Comparison of ENCODE assay signal across 10 mouse cellular contexts in the genomic region with DNA sequence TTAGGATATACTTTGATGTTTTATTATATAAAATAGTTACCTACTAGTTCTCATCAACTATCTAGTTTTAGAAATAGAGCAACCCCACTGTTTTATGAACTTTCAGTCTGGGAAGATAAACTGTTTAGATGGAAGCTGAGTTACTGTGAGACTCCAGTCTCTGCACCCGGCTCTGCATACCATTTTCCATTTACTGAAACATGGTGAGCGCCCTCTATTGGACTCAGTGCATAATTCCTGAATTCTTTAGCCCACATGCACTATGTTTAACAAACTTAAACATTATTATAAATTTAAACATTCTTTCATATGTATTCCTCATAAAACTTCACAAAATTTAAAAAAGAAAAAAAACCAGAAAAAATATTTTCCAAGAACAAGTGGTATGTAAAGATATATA. TPM values are rescaled to one million over a fixed set of nuclear protein-coding genes. Genes with fewer than 3 reads are reported as not detected.
DNase-seq lines count a peak whose midpoint lies in the region; ATAC-seq and TF ChIP-seq lines count a peak whose summit lies in the region.
"Had no signal": no experiment of that assay in that cellular context is flagged by ENCODE, and none has a peak within 500 bp of the region (broad histone marks: within the 10 kb centered on the region; RNA-seq: fewer than 3 reads in every experiment).

No protein-coding gene starts in this region.

- no peaks in the 10 kb centered on the region for H3K4me1 ChIP-seq in lung, adult 2 months (ENCODE audit: control insufficient read depth, insufficient read depth, low read length)

- peak; percentile 37 to 62 for DNase-seq in cerebellum, postnatal 10 days
- no peak for DNase-seq in cerebellum, adult 11 months
- no peak for DNase-seq in lung, adult 2 months
- DNase-seq in lung, postnatal 4 days: no peak
- DNase-seq in Patski (ENCODE audit: low read depth, low spot score): no peak
- no peak for DNase-seq in heart, postnatal 4 days
- DNase-seq in adrenal gland, adult 2 months: no peak
- DNase-seq: layer of hippocampus, postnatal 36 days had no signal

- POLR2A ChIA-PET in Patski (lab: Charles Lee): interaction anchor here (0.6 to 1.3 kb wide), 2 partner anchors 10 to 587 kb away, joined by 5 read pairs; no protein-coding TSS in a partner anchor

- WGBS in lung, adult 2 months: 28% methylated on average over 2 of the region's 2 CpGs

- TF ChIP-seq POLR2A in lung, adult 2 months (IDR thresholded peaks at IDR 0.05; ENCODE audit: borderline replicate concordance, extremely low read depth, low read depth, low read length): no peak

- no peak overlapping the region for H3K4me3 ChIP-seq in lung, adult 2 months (replicated peaks; ENCODE audit: extremely low read depth, low read depth, low read length)

- TF ChIP-seq CTCF in lung, adult 2 months (IDR thresholded peaks at IDR 0.05; ENCODE audit: insufficient read depth, low read length): 0 out of 2 replicates have a peak, but pooled peaks have one; percentile 8
- peak; percentile 76 for TF ChIP-seq CTCF in Patski (IDR thresholded peaks at IDR 0.05)

- in situ Hi-C loops in Patski (cut with MboI; ENCODE audit: low pct_unique_long_range_greater_than_20kb): loop anchor here (10.0 kb wide), 1 partner anchor 1081 kb away; no protein-coding TSS in a partner anchor

- ATAC-seq in Patski: no peak
- 0 out of 2 replicates have a peak, but pooled peaks have one; percentile 54 for ATAC-seq in megakaryocyte-erythroid progenitor cell, adult 5-6 weeks (replicated peaks; ENCODE audit: low FRiP score, low TSS enrichment, poor library complexity, severe bottlenecking)

- no peaks in the 10 kb centered on the region for H3K27me3 ChIP-seq in Patski

- CTCF ChIA-PET in Patski (lab: Charles Lee): interaction anchor here (1.1 to 2.1 kb wide), 4 partner anchors 13 to 118 kb away, joined by 3 to 5 read pairs (median 4); a partner anchor contains a TSS

RNA-seq across cellular contexts. Expression of a gene that starts 13.9 kb away (rescaled TPM):
- polyA plus RNA-seq in lung, adult 2 months (2012; rRNA removed): not detected in 2 replicates
- not detected for polyA plus RNA-seq in Patski (2021)
- total RNA-seq in megakaryocyte-erythroid progenitor cell, adult 5-6 weeks (2014; fragmentation: Nextera tagmentation): not detected in 2 replicates
- total RNA-seq in megakaryocyte-erythroid progenitor cell, adult 5-6 weeks (2017): 0.47 TPM in 1 of 2 replicates, not detected in the other
- not detected for total RNA-seq in heart, postnatal 4 days (2021)
- not detected for total RNA-seq in adrenal gland, adult 2 months (2021)
- not detected in 2 replicates for polyA plus RNA-seq in adrenal gland, adult 2 months (2012; rRNA removed)
- total RNA-seq: hematopoietic stem cell, adult 5-6 weeks had no signal

RNA-seq across cellular contexts. Expression of a gene that starts 26.8 kb away (rescaled TPM):
- polyA plus RNA-seq in lung, adult 2 months (2012; rRNA removed): 5.5 and 8.9 TPM in 2 replicates
- polyA plus RNA-seq in Patski (2021): 19.9 TPM
- total RNA-seq in megakaryocyte-erythroid progenitor cell, adult 5-6 weeks (2014; fragmentation: Nextera tagmentation): 33.3 and 38.3 TPM in 2 replicates
- 54.5 and 79.7 TPM in 2 replicates for total RNA-seq in megakaryocyte-erythroid progenitor cell, adult 5-6 weeks (2017)
- total RNA-seq in heart, postnatal 4 days (2021): 10 to 100 TPM; 11.2 to 16.6 TPM
- 10 to 100 TPM; 19.1 to 28.1 TPM for total RNA-seq in adrenal gland, adult 2 months (2021)
- 3.8 and 4.6 TPM in 2 replicates for polyA plus RNA-seq in adrenal gland, adult 2 months (2012; rRNA removed)

RNA-seq across cellular contexts. Expression of a gene that starts 26.9 kb away (rescaled TPM):
- 2.1 and 4.3 TPM in 2 replicates for polyA plus RNA-seq in lung, adult 2 months (2012; rRNA removed)
- 24.1 TPM for polyA plus RNA-seq in Patski (2021)
- total RNA-seq in megakaryocyte-erythroid progenitor cell, adult 5-6 weeks (2014; fragmentation: Nextera tagmentation): 20.2 and 28.4 TPM in 2 replicates
- 28.3 and 36.9 TPM in 2 replicates for total RNA-seq in megakaryocyte-erythroid progenitor cell, adult 5-6 weeks (2017)
- total RNA-seq in heart, postnatal 4 days (2021): 10 to 100 TPM; 10.8 to 11.1 TPM
- total RNA-seq in adrenal gland, adult 2 months (2021): 10 to 100 TPM; 14.0 to 21.7 TPM
- polyA plus RNA-seq in adrenal gland, adult 2 months (2012; rRNA removed): 0.36 and 0.40 TPM in 2 replicates

Comparison
In these comparisons a context has a peak if more than half of its experiments do, and no peak if none do; other contexts are left out.
1. DNase-seq: peak in cerebellum, postnatal 10 days (2 of 2); none in cerebellum, adult 11 months (single experiment), lung, adult 2 months (single experiment), lung, postnatal 4 days (0 of 2), Patski (single experiment), heart, postnatal 4 days (single experiment) and adrenal gland, adult 2 months (single experiment).